Mouse (Mus musculus): Measurements from ENCODE around the gene Hdac11.
"Not testable (repeated sequence)": the region's sequence is repeated elsewhere in the genome, so short reads cannot be mapped to it uniquely, and the experiment has no call there.

Hdac11 gene

DNA sequence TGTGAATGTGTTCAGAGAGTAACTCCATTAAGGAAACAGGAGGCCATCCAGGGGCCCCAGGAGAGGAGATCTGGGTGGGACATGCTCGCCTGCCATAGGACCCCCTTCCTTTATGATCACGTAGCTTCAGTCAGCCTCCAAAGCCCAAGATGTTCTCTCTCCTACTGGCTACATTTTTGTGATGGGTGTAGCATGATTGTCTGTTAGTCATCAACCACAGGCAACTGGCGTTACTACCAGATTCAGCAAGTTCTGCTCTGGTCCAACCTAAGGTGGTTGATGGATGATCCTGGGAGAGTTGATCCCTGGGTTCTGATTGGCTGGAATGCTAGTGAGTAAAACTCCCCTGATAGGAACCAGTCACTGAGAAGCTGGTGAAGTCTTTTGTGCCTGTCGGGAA is 46.1 kb downstream of the Hdac11 start:
- DNase-seq (ENCODE audit: low read depth, low spot score): no peak

DNA sequence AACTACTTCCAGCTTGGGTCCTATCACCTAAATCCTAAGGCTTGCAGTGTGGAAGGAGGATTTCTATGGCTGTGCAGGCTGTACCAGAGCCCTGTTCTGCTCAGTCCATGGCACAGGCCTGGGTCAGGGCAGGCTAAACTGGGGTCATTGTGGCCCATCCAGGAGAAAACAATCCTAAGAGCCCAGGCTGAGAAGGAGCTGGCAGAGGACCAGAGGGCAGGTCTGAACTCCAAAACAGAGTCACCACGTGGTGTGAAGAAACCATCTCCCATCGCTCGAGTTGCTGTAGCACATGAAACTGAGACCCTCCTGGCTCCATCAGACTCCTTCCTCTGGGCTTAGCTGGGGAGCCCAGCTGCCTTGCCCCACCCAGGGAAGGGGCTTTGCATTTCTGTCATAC is 48.9 kb downstream of the Hdac11 start:
- no peak for DNase-seq (ENCODE audit: low read depth, low spot score)

DNA sequence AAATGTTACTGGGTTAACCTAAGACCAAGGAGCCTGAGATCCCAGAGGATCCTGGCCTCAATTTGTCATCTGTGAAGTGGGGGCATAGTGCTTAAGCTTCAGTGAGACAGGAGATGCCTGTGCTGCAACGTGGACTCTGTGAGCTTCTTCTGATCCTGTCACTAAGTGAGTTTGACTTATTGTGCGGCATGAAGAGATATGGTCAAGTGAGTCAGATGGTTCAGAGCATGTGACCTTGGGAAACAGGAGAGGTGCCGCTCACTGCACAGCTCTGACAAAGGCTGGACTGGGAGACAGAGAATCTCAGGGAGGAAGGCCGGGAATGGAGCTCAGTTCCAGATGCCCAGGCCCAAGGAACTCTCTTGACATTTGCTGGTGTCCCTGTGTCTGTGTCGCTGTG is 49.3 kb downstream of the Hdac11 start:
- DNase-seq (ENCODE audit: low read depth, low spot score): no peak

DNA sequence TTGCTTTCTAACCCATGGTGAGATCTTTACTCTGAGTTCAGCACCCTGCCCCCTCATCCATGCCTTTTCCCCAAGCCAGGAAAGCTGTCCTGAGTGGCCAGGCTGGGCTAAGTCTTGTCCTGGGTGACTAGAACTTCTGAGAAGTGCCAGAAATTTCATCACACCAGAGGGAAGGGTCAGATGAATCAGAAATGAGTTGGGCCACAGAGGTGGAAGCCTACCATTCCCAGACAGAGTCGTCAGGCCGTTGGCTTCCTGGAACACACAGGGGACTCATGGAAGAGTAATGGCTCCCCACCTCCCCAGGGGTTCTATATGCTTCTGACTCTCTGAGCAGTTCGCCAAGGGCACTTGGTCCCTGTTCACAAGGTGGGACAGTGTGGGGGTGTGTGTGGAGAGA is 51.0 kb downstream of the Hdac11 start:
- DNase-seq (ENCODE audit: low read depth, low spot score): no peak

DNA sequence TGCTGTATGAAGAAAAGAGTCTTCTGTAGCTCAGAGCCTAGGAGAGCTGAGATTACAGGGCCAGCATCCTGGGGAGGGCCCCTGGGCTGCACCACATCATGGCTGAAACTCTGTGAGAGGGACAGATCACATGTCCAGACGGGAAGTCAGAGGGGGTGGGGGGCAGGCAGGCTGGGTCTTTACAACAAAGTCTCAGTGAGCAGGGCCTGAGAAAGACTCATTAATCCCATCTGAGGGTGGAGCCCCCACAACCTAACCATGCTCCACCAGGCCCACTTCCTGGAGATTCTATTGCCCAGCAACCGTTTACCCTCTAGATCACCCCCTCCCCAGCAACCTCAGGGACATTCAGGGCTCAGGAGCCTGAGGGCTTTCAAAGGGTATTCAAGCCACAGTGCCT is 53.3 kb downstream of the Hdac11 start:
- no peak for DNase-seq (ENCODE audit: low read depth, low spot score)

DNA sequence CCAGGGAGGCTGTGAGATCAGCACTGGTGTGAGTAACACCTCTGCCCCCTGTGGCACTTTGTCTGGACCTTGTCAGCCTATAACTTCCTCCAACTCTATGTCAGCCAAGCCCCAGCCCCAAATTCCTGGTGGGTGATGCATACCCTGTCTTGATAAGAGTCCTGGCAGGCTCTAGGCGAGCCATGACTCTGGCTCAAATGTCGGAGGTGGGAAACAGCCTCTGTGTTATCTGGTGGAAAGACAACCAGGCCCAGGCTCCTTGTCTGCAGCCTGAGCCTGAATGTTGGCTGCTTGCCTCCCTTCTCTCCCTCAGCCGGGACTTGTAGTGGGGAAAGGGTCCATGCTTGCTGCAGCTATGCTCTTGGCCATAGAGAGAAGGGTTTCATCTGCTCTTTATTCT is 54.4 kb downstream of the Hdac11 start:
- no peak for DNase-seq (ENCODE audit: low read depth, low spot score)

DNA sequence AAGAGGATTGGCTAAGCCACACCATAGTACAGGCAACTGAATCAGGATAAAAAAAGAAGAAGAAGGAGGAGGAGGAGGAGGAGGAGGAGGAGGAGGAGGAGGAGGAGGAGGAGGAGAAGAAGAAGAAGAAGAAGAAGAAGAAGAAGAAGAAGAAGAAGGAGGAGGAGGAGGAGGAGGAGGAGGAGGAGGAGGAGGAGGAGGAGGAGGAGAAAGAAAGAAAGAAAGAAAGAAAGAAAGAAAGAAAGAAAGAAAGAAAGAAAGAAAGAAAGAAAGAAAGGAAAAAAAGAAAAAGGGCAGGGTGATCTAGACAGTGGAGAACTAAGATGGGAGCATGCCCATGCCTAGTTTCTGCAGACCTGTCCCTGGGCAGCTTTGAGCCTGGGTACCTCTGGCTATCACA is 55.7 kb downstream of the Hdac11 start, which contains the start of gene Fbln2:
Gene Fbln2, plus strand, starts transcription at position 301 of the 400 bp plus-strand sequence.
- DNase-seq (ENCODE audit: low read depth, low spot score): not testable (repeated sequence)

DNA sequence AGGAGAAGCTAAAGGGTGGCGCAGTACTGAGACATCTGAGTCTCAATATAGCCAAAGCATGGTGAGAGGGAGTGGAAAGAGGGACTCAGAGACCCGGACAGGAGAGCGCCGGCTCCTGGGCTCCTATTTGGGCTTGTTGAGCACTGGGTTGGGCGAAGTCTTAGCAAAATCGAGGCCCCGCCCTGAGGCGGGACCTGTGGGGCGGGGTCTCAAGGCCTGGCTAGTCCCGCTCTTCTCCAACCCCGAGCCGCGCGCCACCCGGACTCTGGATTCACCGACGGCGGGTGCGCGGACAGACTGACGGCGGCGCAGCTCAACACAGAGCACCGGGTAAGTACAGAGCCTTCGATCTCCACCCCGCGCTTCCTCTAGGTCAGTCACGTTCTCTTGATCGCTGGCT is 56.1 kb downstream of the Hdac11 start:
- no peak for DNase-seq (ENCODE audit: low read depth, low spot score)

DNA sequence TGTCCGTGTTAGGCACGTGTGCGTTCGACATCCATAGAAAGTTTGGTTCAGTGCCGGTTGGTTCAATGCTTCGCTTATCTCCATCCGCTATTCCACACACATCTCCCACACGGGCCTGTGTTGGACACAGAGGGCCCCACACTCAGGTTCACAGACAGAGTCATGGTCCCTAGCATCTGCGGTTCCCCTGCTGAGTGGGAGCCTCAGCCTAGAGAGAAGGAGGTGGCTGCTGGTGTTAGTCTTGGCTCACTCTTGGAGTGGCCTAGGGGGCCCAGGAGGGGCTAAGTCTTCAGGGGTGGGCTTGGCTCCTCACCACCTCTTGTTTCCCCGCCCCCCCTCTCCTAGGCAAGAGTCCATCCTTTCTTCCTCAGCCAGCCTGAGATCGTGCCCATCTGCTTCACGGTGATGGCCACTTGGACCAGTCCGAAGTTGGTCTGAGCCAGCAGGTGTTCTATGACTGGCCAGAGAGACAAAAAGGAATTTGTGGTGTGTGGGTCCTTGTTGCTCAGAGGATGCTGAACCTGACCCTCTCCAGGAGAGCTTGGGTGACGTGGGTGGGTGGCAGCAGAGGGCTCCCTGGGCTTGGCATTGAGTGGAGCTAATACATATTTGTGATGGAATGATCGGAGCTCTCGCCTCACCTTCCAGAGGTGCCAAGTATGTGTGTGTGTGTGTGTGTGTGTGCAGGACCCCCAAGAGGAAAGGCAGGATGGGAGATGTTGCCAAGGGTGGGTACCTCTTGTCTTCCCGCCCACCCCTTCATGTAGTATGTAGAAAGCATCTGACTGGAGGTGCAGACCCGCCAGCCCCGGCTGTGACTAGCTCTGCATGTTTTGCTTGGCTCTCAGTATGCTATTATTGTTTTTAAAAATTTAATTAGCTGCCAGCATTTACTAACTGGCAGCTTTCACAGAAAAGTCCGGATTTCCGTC is 57.1 kb downstream of the Hdac11 start:
- no peak for DNase-seq (ENCODE audit: low read depth, low spot score)

DNA sequence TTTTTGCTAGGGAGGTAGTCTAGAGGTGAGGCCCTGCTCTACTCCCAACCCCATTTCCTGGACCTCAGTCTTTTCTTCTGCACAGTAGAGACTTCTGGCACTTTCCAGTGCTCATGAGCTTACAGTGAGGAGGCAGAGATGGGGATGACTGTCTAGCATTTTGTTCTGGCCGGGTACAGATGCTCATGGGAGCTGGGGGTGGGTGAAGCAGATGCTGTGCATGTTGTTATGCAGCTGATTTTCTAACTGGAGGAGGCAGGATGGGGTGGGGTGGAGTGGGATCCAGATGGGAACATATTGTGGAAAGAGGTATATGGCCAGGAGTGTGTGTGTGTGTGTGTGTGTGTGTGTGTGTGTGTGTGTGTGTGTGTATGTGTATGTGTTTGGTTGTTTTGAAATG is 59.0 kb downstream of the Hdac11 start:
- DNase-seq (ENCODE audit: low read depth, low spot score): no peak

DNA sequence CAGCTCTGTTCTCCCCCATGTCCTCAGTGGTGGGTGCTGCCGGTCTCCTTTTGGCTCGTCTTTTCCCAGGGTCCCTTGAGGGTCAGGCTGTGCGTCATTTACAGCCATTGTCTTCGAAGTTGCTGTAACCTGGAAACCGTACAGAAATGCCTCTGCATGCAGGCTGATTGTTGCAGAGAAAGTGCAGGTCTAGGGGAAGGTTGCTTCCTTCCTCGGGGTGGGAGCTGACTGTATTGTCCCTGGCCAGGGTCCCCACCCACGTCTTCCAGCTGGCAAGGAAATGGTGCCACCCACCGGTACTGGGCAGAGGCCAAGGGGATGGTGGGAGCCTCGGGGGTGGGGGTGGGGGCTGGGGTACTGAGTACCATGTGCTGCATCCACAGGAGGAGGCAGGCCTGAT is 62.0 kb downstream of the Hdac11 start:
- DNase-seq (ENCODE audit: low read depth, low spot score): no peak

DNA sequence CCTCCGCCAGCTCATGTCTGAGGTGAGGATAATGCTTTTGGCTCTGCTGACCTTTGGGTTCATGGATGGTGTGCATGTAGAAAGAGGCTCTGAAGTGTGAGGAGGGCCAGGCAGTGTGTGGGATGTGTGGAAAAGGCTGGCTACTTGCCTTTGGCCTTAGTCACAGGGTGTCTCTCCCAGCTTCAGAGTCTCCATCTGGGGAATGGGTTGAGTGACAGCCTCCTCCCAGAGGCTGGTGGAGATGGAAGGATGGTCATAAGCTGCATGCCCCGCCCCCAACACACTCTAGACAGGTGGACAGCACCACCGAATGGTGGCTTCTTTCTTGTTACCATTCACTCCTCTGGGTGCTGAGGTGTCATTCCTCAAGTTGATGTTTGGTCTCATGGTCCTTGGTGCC is 62.4 kb downstream of the Hdac11 start:
- DNase-seq (ENCODE audit: low read depth, low spot score): no peak

DNA sequence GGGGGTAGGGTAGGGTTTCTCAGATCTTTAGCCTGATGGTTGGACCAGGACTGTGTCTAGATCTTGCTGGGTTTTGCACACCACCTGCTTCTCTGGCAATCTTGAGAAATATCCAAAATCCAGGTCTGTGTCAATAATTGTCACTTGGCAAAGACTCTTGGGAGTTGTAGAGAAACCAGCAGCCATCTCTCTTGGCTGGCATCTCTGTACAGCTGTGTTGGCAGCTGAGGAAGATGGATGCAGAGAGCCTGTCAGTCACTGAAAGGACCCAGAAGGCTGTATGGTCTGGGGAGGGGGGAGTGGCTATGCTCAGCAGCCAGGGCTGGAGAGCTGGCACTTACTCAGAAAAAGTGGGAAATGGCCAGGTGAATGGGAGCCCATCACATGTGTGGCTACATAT is 63.6 kb downstream of the Hdac11 start:
- DNase-seq (ENCODE audit: low read depth, low spot score): no peak

DNA sequence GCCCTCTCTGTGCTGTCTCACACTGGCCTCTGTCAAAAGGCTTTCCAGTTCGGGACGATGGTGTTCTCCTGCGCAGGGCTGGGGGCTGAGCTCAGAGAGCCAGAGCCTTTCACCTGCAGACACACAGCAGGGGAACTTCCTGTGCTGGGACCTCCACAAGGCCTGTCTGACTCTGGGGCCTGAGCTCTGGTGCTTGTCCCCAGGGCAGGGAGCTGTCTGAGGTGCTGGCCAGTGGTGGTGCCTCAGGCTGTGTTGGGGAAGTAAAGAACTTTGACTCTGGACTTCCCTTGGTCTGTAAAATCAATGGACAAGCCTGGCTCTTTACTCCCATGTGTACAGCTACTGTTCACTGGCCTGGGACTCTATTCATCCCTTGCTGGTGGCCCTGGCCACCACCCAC is 64.6 kb downstream of the Hdac11 start:
- DNase-seq (ENCODE audit: low read depth, low spot score): no peak

DNA sequence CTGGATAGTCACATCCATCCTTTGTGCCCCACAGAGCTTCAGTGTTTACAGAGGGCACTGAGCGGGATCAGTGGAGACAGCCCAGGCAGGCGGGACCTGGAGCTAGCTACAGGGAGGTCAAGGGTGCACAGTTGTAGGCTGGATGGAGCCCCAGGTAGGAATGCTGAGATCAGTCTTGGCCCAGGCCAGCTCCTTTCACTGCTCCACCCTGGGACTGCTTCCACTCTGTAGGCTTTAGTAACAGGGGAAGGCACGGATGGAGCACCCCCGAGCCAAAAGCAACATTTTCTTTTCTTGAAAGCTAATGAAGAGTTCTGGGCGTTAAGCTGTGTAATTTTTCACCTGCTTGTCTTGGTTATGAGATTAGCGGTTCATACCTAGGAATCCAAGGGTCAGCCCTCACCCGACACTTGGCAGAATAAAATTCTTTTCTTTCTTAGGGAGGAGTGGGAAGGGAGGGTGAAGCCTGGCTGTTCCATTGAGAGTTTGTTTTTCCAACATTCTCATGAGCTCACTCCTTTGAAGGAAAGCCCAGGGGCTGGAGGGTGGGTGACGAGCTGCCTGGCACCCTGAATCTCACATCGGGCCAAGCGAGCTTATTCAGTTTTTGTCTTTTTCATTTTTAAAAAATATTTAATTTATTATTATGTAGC is 66.4 kb downstream of the Hdac11 start:
- DNase-seq (ENCODE audit: low read depth, low spot score): no peak
